21 mouse cellular contexts compared by ENCODE assay signal in genomic region chr10:17538944-17539533, GRCm38 (mm10).
A peak's percentile ranks its signal among the peaks of the same experiment; 100 is the strongest.
DNase-seq lines count a peak whose midpoint lies in the region; ATAC-seq lines count a peak whose summit lies in the region.
"Had no signal": no experiment of that assay in that cellular context is flagged by ENCODE, and none has a peak within 500 bp of the region (broad histone marks: within the 10 kb centered on the region; RNA-seq: fewer than 3 reads in every experiment).

No protein-coding gene starts in this region.

- DNase-seq in heart, adult 11 months, result peak; percentile 65
- no peak for DNase-seq in heart, postnatal 36 days
- peak; percentile 53 for DNase-seq in brain, adult 2 months (ENCODE audit: low read depth, low spot score)
- no peak for DNase-seq in left cerebral cortex, adult 11 months (ENCODE audit: low spot score)
- no peak for DNase-seq in thymus, postnatal 36 days
- DNase-seq in cerebellum, postnatal 10 days, result no peak
- DNase-seq: adrenal gland, postnatal 10 days; adrenal gland, postnatal 36 days; cerebellum, adult 11 months; cerebellum, adult 2 months; cerebellum, adult 9-11 months; cerebellum, postnatal 36 days; embryo, embryonic 11 days; gastrocnemius, postnatal 25 days; heart, adult 2 months; heart, postnatal 14 days; kidney, adult 2 months had no signal

- ATAC-seq in CD4-positive, CD25-positive, alpha-beta regulatory T cell, adult 4 months, result peak; percentile 60
- ATAC-seq: forebrain, embryonic 13.5 days; forebrain, embryonic 16.5 days; intestine, embryonic 16.5 days had no signal

- intact Hi-C loops in heart, postnatal 36 days (cut with DNase I), result no loop called here

Comparison
In these comparisons a context has a peak if more than half of its experiments do, and no peak if none do; other contexts are left out.
1. DNase-seq: peak in heart, adult 11 months (single experiment) and brain, adult 2 months (single experiment); none in heart, postnatal 36 days (0 of 2), left cerebral cortex, adult 11 months (single experiment), thymus, postnatal 36 days (0 of 2) and cerebellum, postnatal 10 days (0 of 2).